Mouse (Mus musculus): ENCODE data around the gene Becn1.
"Not testable (repeated sequence)": the region's sequence is repeated elsewhere in the genome, so short reads cannot be mapped to it uniquely, and the experiment has no call there.

The Becn1 gene

GRCm38 (mm10) chr11:101302004-101302798 is at the start of gene Becn1:
Becn1 (minus strand) TSS chr11:101302286.
- peak; percentile 95 for DNase-seq (ENCODE audit: low spot score)

GRCm38 (mm10) chr11:101351721-101352111 is 49.6 kb upstream of the Becn1 start:
- DNase-seq (ENCODE audit: low spot score): no peak

- DNase-seq (ENCODE audit: low spot score): no peak
Observed at GRCm38 (mm10) chr11:101351100-101351720, 49.1 kb upstream of the Becn1 start.

- DNase-seq (ENCODE audit: low spot score): no peak
Observed at GRCm38 (mm10) chr11:101349216-101349615, 47.1 kb upstream of the Becn1 start.

- DNase-seq (ENCODE audit: low spot score): no peak
Observed at GRCm38 (mm10) chr11:101348774-101349173, 46.7 kb upstream of the Becn1 start.

- DNase-seq (ENCODE audit: low spot score): no peak
Observed at GRCm38 (mm10) chr11:101347083-101347775, 45.1 kb upstream of the Becn1 start.

GRCm38 (mm10) chr11:101338123-101338760 is 36.2 kb upstream of the Becn1 start:
- no peak for DNase-seq (ENCODE audit: low spot score)

- DNase-seq (ENCODE audit: low spot score): no peak
Observed at GRCm38 (mm10) chr11:101335685-101336084, 33.6 kb upstream of the Becn1 start.

- no peak for DNase-seq (ENCODE audit: low spot score)
Observed at GRCm38 (mm10) chr11:101334516-101334915, 32.4 kb upstream of the Becn1 start.

GRCm38 (mm10) chr11:101334023-101334422 is 31.9 kb upstream of the Becn1 start:
- no peak for DNase-seq (ENCODE audit: low spot score)

- no peak for DNase-seq (ENCODE audit: low spot score)
Observed at GRCm38 (mm10) chr11:101332537-101332936, 30.5 kb upstream of the Becn1 start.

GRCm38 (mm10) chr11:101330961-101331360 is 28.9 kb upstream of the Becn1 start:
- not testable (repeated sequence) for DNase-seq (ENCODE audit: low spot score)

GRCm38 (mm10) chr11:101330371-101330924 is 28.4 kb upstream of the Becn1 start, which contains the start of gene Aoc3:
Aoc3 (plus strand) TSS chr11:101330605.
- no peak for DNase-seq (ENCODE audit: low spot score)

- no peak for DNase-seq (ENCODE audit: low spot score)
Observed at GRCm38 (mm10) chr11:101328941-101329635, 27.0 kb upstream of the Becn1 start.

- DNase-seq (ENCODE audit: low spot score): no peak
Observed at GRCm38 (mm10) chr11:101327311-101327710, 25.2 kb upstream of the Becn1 start.

- DNase-seq (ENCODE audit: low spot score): no peak
Observed at GRCm38 (mm10) chr11:101326147-101326546, 24.1 kb upstream of the Becn1 start.

GRCm38 (mm10) chr11:101325201-101325600 is 23.1 kb upstream of the Becn1 start:
- not testable (repeated sequence) for DNase-seq (ENCODE audit: low spot score)

- no peak for DNase-seq (ENCODE audit: low spot score)
Observed at GRCm38 (mm10) chr11:101324763-101325162, 22.7 kb upstream of the Becn1 start, which contains the start of gene Aoc2. Aoc2 (plus strand) TSS chr11:101325063.

GRCm38 (mm10) chr11:101323609-101324008 is 21.5 kb upstream of the Becn1 start:
- DNase-seq (ENCODE audit: low spot score): no peak

- DNase-seq (ENCODE audit: low spot score): no peak
Observed at GRCm38 (mm10) chr11:101316501-101316917, 14.4 kb upstream of the Becn1 start.

Measured in ovary, postnatal 10 days (tissue).